Mouse (Mus musculus): ENCODE data around the gene Slc30a1. TPM values are rescaled to one million over a fixed set of nuclear protein-coding genes. Genes with fewer than 3 reads are reported as not detected.

Slc30a1 gene
- polyA plus RNA-seq, 1 experiment from 2014 or later, result 5.6 TPM

DNA sequence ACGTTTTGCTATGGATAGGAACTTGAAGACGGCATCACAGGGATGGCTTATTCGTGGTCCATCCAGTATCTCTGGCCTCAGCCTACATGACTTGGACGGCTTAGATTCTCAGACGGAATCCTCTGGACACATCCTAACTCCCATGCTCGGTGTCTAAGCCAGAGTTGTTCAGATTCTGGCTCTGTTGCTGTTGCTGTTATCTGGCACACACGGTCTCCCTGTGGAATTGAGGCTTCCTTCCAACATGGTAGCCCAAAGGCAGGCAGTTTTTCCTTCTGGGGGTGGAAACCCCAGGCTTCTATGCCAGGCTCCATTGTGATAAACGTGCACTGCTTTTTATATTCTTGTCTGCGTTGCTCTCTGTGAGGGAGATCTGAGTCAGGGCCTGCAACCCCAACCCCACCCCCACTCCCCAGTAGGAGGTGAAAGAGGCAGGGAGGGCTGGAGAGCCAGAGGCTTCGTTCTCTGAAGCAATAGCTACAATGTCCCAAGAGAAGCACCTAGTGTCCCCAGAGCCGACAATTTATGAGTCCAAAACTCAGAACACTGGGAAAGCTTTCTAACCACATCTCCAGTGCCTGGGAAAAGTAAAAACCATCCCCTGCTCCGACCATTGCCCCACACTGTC is 23.4 kb downstream of the Slc30a1 start:
- H3K4me3 ChIP-seq (replicated peaks; ENCODE audit: low read depth, low read length), result no peak overlapping the region
- DNase-seq (ENCODE audit: low spot score), result no peak
- H3K4me2 ChIP-seq (ENCODE audit: low read length), result no peak overlapping the region
- no peaks in the 10 kb centered on the region for H3K27me3 ChIP-seq (ENCODE audit: insufficient read depth, low read length)
- no peak for TF ChIP-seq CTCF (IDR thresholded peaks at IDR 0.05; ENCODE audit: low read depth)
- H3K9me3 ChIP-seq (replicated peaks; ENCODE audit: low read length), result no peaks in the 10 kb centered on the region
- 71% methylated on average over 12 of the region's 12 CpGs for WGBS
- H3K36me3 ChIP-seq (ENCODE audit: insufficient read depth, low read length), result no peaks in the 10 kb centered on the region
- no peak for ATAC-seq (replicated peaks; ENCODE audit: low FRiP score, low read depth)
- no peak overlapping the region for H3K9ac ChIP-seq (ENCODE audit: low read depth, low read length)
- H3K4me1 ChIP-seq (replicated peaks; ENCODE audit: insufficient read depth, low read length), result peaks cover 12% of the 10 kb centered on the region; the same call in 1 of the 2 replicates
- H3K27ac ChIP-seq, result no peak overlapping the region

DNA sequence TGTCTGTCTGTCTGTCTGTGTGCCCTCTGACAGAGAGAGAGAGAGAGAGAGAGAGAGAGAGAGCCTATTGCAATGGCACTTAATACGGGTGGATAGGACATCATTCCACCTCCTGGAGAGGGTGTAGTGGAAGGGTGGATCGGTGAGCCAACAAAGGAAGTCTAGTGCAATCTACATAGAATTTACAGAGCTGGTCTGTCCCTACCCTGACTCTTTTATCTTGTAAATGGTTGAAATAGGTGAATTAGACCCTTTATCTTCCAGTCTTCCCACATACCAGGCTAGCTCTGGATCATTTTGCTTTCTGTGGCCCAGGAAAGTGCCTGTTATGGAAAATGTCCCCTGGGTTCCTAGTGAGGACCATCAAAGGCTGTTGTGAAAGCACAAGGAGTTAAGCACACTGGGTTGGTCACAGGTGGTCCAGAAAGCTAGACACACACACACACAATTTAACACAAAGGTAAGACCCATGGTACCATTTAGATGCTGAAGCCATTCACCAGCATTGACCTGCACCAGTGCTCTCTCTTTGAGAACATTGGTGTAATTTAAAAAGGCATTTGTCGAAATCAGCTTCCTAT is 24.0 kb downstream of the Slc30a1 start:
- ATAC-seq (replicated peaks; ENCODE audit: low FRiP score, low read depth), result no peak
- no peaks in the 10 kb centered on the region for H3K9me3 ChIP-seq (replicated peaks; ENCODE audit: low read length)
- H3K27ac ChIP-seq, result no peak overlapping the region
- no peak for DNase-seq (ENCODE audit: low spot score)
- peaks cover 12% of the 10 kb centered on the region; the same call in 1 of the 2 replicates for H3K4me1 ChIP-seq (replicated peaks; ENCODE audit: insufficient read depth, low read length)
- WGBS, result 74% methylated on average over 3 of the region's 3 CpGs
- TF ChIP-seq CTCF (IDR thresholded peaks at IDR 0.05; ENCODE audit: low read depth), result no peak
- H3K27me3 ChIP-seq (ENCODE audit: insufficient read depth, low read length), result no peaks in the 10 kb centered on the region
- H3K9ac ChIP-seq (ENCODE audit: low read depth, low read length), result no peak overlapping the region
- H3K4me3 ChIP-seq (replicated peaks; ENCODE audit: low read depth, low read length), result no peak overlapping the region
- no peak overlapping the region for H3K4me2 ChIP-seq (ENCODE audit: low read length)
- H3K36me3 ChIP-seq (ENCODE audit: insufficient read depth, low read length), result no peaks in the 10 kb centered on the region

DNA sequence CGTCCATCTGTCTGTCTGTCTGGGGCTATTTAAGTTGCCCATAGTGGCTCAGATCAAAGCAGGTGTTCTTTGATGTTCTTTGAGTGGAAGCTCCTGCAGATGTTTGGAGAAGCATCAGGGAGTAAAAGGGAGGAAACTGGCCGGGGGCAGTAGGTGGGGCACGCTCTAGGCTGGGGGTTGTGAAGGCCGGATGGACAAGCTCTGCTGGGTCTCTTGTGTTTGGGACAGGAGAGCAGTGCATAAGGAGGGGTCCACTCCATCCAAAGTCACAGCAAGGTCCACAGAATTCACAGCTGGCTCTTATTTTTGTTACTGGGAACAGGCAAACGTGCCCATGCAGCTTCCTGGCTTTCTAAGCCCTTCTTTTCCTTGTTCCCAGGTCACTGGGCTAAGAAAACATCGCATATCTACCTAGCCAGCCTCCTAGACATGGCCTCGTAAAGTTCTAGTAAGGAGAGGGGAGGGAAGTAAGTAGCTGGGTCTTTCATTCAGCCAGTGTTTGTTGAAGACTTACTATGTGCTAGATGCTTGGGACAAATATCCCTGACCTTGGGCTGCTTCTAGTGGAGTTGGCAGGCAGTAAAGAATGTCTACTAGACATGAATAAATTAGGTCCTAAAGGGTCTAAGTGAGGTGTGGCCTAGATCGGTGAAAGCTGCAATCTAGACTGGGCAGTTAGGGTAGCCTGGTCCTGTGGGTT is 25.9 kb downstream of the Slc30a1 start:
- H3K4me3 ChIP-seq (replicated peaks; ENCODE audit: low read depth, low read length), result no peak overlapping the region
- H3K4me2 ChIP-seq (ENCODE audit: low read length), result no peak overlapping the region
- peaks cover 12% of the 10 kb centered on the region; the same call in 1 of the 2 replicates for H3K4me1 ChIP-seq (replicated peaks; ENCODE audit: insufficient read depth, low read length)
- no peaks in the 10 kb centered on the region for H3K9me3 ChIP-seq (replicated peaks; ENCODE audit: low read length)
- TF ChIP-seq CTCF (IDR thresholded peaks at IDR 0.05; ENCODE audit: low read depth), result no peak
- no peaks in the 10 kb centered on the region for H3K27me3 ChIP-seq (ENCODE audit: insufficient read depth, low read length)
- H3K9ac ChIP-seq (ENCODE audit: low read depth, low read length), result no peak overlapping the region
- DNase-seq (ENCODE audit: low spot score), result no peak
- ATAC-seq (replicated peaks; ENCODE audit: low FRiP score, low read depth), result no peak
- no peak overlapping the region for H3K27ac ChIP-seq
- 28% methylated on average over 8 of the region's 8 CpGs for WGBS
- H3K36me3 ChIP-seq (ENCODE audit: insufficient read depth, low read length), result no peaks in the 10 kb centered on the region

DNA sequence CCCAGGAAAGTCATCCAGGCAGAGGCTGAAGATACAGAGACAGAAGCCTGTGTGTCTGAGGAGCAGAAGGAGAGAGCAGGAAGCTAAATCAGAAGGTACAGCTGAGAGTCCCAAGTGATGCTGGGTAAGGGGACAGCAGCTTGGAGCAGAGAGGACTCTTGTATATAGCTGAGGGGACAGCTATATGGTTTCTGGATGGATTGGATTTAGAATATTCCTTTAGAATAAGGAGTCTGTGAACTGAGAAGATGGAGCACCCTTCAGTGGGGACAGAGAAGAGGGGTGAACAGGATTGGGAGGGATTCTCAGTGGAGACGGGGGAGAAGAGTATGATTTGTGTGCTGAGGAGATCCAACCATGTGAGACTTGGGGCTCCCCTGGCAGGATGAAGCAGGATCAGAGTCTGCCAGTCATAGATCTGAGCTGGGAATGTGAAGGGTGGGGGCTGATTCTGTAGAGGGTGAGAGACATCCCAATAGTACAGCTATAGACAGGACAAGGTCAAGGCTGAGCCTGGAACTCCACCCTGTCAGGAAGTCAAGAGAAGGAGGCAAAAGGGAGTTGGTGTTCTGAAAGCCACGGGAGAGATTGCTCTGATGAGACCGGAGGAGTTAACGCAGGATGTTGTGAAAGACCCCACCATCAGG is 26.5 kb downstream of the Slc30a1 start:
- H3K27me3 ChIP-seq (ENCODE audit: insufficient read depth, low read length), result no peaks in the 10 kb centered on the region
- no peak for ATAC-seq (replicated peaks; ENCODE audit: low FRiP score, low read depth)
- DNase-seq (ENCODE audit: low spot score), result no peak
- H3K9ac ChIP-seq (ENCODE audit: low read depth, low read length), result no peak overlapping the region
- 49% methylated on average over 4 of the region's 4 CpGs for WGBS
- H3K36me3 ChIP-seq (ENCODE audit: insufficient read depth, low read length), result no peaks in the 10 kb centered on the region
- H3K9me3 ChIP-seq (replicated peaks; ENCODE audit: low read length), result no peaks in the 10 kb centered on the region
- H3K4me1 ChIP-seq (replicated peaks; ENCODE audit: insufficient read depth, low read length), result peaks cover 12% of the 10 kb centered on the region; the same call in 1 of the 2 replicates
- TF ChIP-seq CTCF (IDR thresholded peaks at IDR 0.05; ENCODE audit: low read depth), result no peak
- no peak overlapping the region for H3K4me2 ChIP-seq (ENCODE audit: low read length)
- H3K4me3 ChIP-seq (replicated peaks; ENCODE audit: low read depth, low read length), result no peak overlapping the region
- H3K27ac ChIP-seq, result no peak overlapping the region

DNA sequence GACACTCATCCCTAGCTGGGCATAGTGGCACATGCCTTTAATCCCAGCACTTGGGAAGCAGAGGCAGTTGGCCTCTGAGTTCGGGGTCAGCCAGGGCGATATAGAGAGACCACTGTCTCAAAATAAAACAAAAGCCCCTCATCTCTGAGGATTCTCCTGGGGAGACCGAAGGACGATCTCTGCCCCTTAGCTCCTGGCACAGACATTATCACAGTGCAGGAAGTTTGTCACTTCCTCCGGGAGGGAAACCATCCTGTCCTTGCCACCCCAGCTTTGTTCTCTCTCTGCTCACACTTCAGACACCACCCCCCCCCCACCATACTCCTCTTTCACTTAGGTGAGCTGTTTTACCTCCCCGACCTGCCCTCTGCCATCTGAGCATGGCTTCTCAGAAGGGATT is 37.1 kb downstream of the Slc30a1 start:
- no peaks in the 10 kb centered on the region for H3K9me3 ChIP-seq (replicated peaks; ENCODE audit: low read length)
- ATAC-seq (replicated peaks; ENCODE audit: low FRiP score, low read depth) (no peak), DNase-seq (ENCODE audit: low spot score) (no peak)
- WGBS, result 78% methylated on average over 6 of the region's 6 CpGs
- no peaks in the 10 kb centered on the region for H3K36me3 ChIP-seq (ENCODE audit: insufficient read depth, low read length)
- no peak overlapping the region for H3K4me2 ChIP-seq (ENCODE audit: low read length)
- no peak overlapping the region for H3K27ac ChIP-seq
- no peak overlapping the region for H3K9ac ChIP-seq (ENCODE audit: low read depth, low read length)
- 0 out of 2 replicates have a peak, but pooled peaks cover 2% of the 10 kb centered on the region for H3K4me1 ChIP-seq (replicated peaks; ENCODE audit: insufficient read depth, low read length)
- no peaks in the 10 kb centered on the region for H3K27me3 ChIP-seq (ENCODE audit: insufficient read depth, low read length)
- H3K4me3 ChIP-seq (replicated peaks; ENCODE audit: low read depth, low read length), result no peak overlapping the region
- TF ChIP-seq CTCF (IDR thresholded peaks at IDR 0.05; ENCODE audit: low read depth), result no peak

- no peak for ATAC-seq (replicated peaks; ENCODE audit: low FRiP score, low read depth)
- no peak for DNase-seq (ENCODE audit: low spot score)
- WGBS, result 93% methylated on average over 8 of the region's 8 CpGs
Measured at GRCm38 (mm10) chr1:191945341-191945740, 38.8 kb downstream of the Slc30a1 start.

More at GRCm38 (mm10) chr1:191945341-191945740, 38.8 kb downstream of the Slc30a1 start:
- no peaks in the 10 kb centered on the region for H3K9me3 ChIP-seq (replicated peaks; ENCODE audit: low read length)
- H3K9ac ChIP-seq (ENCODE audit: low read depth, low read length), result no peak overlapping the region
- H3K4me1 ChIP-seq (replicated peaks; ENCODE audit: insufficient read depth, low read length), result 0 out of 2 replicates have a peak, but pooled peaks cover 2% of the 10 kb centered on the region
- H3K36me3 ChIP-seq (ENCODE audit: insufficient read depth, low read length), result no peaks in the 10 kb centered on the region
- H3K4me2 ChIP-seq (ENCODE audit: low read length), result no peak overlapping the region
- H3K27ac ChIP-seq, result no peak overlapping the region
- no peak overlapping the region for H3K4me3 ChIP-seq (replicated peaks; ENCODE audit: low read depth, low read length)
- H3K27me3 ChIP-seq (ENCODE audit: insufficient read depth, low read length), result no peaks in the 10 kb centered on the region
- no peak for TF ChIP-seq CTCF (IDR thresholded peaks at IDR 0.05; ENCODE audit: low read depth)

All from kidney, postnatal 0 days (tissue).